ENCODE assay signal across 8 mouse cellular contexts in the genomic region with DNA sequence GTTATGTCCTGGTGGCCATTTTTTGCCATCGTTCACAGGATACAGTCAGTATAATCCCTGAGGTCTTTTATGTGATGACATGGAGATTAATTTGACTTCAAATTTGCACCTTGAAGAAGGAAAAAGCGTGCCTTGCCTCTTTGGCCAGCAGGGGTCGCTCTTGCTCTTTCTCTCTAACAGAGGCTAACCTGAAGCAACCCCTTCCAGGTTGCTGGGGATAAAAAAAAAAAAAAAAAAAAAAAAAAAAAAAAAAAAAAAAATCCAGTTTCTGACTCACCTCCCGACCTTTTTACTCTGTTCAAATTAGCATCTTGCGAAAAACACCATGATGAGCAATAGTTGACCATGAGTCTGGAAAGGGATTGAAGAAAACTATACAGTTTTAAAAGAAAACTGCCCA. TPM values are rescaled to one million over a fixed set of nuclear protein-coding genes. Genes with fewer than 3 reads are reported as not detected.
DNase-seq lines count a peak whose midpoint lies in the region; ATAC-seq and TF ChIP-seq lines count a peak whose summit lies in the region.

No protein-coding gene starts in this region.

- intact Hi-C loops in left cerebral cortex, postnatal 10 days (cut with DNase I), result loop anchor here (2.0 to 5.0 kb wide), 5 partner anchors 107 to 832 kb away; no protein-coding TSS in a partner anchor

- peaks cover 6% of the 10 kb centered on the region; the same call in 1 of the 2 replicates for H3K27me3 ChIP-seq in kidney, embryonic 15.5 days
- no peaks in the 10 kb centered on the region for H3K27me3 ChIP-seq in embryonic facial prominence, embryonic 14.5 days (replicated peaks; ENCODE audit: control insufficient read depth, insufficient read depth, low read length)

- peak; percentile 58 for DNase-seq in kidney, adult 11 months
- peak; percentile 63 to 68 for DNase-seq in adrenal gland, postnatal 4 days (ENCODE audit: low spot score in 2 of 2)
- DNase-seq in embryonic facial prominence, embryonic 14.5 days (ENCODE audit: low spot score), result peak; percentile 85
- DNase-seq in heart, postnatal 4 days, result peak; percentile 87
- DNase-seq in left cerebral cortex, postnatal 10 days (ENCODE audit: extremely low spot score in 1 of 2, low spot score in 2 of 2), result peak; percentile 83 to 86
- peak; percentile 75 for DNase-seq in thymus, postnatal 0 days (ENCODE audit: low spot score)

- H3K36me3 ChIP-seq in kidney, embryonic 15.5 days, result no peaks in the 10 kb centered on the region
- H3K36me3 ChIP-seq in embryonic facial prominence, embryonic 14.5 days (ENCODE audit: control insufficient read depth, insufficient read depth, low read length), result no peaks in the 10 kb centered on the region

- no peak overlapping the region for H3K4me3 ChIP-seq in kidney, embryonic 15.5 days (replicated peaks)
- H3K4me3 ChIP-seq in embryonic facial prominence, embryonic 14.5 days (ENCODE audit: low read depth, low read length), result no peak overlapping the region
- H3K4me3 ChIP-seq in olfactory bulb, adult 2 months (ENCODE audit: insufficient read depth, low read depth, low read length), result no peak overlapping the region

- H3K9ac ChIP-seq in kidney, embryonic 15.5 days, result no peak overlapping the region
- no peak overlapping the region for H3K9ac ChIP-seq in embryonic facial prominence, embryonic 14.5 days (ENCODE audit: low read depth, low read length)

- H3K4me1 ChIP-seq in kidney, embryonic 15.5 days, result no peaks in the 10 kb centered on the region; the same call in 1 of the 2 replicates
- H3K4me1 ChIP-seq in embryonic facial prominence, embryonic 14.5 days (ENCODE audit: control insufficient read depth, insufficient read depth, low read length), result no peaks in the 10 kb centered on the region
- peaks cover 3% of the 10 kb centered on the region for H3K4me1 ChIP-seq in olfactory bulb, adult 2 months (ENCODE audit: control insufficient read depth, insufficient read depth, low read length)

- H3K9me3 ChIP-seq in kidney, embryonic 15.5 days (replicated peaks), result no peaks in the 10 kb centered on the region
- H3K9me3 ChIP-seq in embryonic facial prominence, embryonic 14.5 days (ENCODE audit: control insufficient read depth, low read length), result no peaks in the 10 kb centered on the region

- TF ChIP-seq POLR2A in olfactory bulb, adult 2 months (IDR thresholded peaks at IDR 0.05; ENCODE audit: insufficient read depth, low read depth, low read length), result no peak

- no peak overlapping the region for H3K4me2 ChIP-seq in kidney, embryonic 15.5 days
- no peak overlapping the region for H3K4me2 ChIP-seq in embryonic facial prominence, embryonic 14.5 days (ENCODE audit: low read depth, low read length)

- TF ChIP-seq CTCF in olfactory bulb, adult 2 months (IDR thresholded peaks at IDR 0.05; ENCODE audit: insufficient read depth, low read depth, low read length), result peak; percentile 51

- no peak for ATAC-seq in kidney, embryonic 15.5 days (replicated peaks; ENCODE audit: low FRiP score)
- no peak for ATAC-seq in embryonic facial prominence, embryonic 14.5 days (ENCODE audit: low read depth)

- WGBS in kidney, embryonic 15.5 days, result 5% methylated on average over 5 of the region's 5 CpGs
- 6% methylated on average over 5 of the region's 5 CpGs for WGBS in embryonic facial prominence, embryonic 14.5 days
- WGBS in olfactory bulb, adult 2 months, result 4% methylated on average over 5 of the region's 5 CpGs

- no peak overlapping the region for H3K27ac ChIP-seq in kidney, embryonic 15.5 days
- H3K27ac ChIP-seq in embryonic facial prominence, embryonic 14.5 days (replicated peaks; ENCODE audit: low read depth, low read length), result no peak overlapping the region
- no peak overlapping the region for H3K27ac ChIP-seq in olfactory bulb, adult 2 months (ENCODE audit: insufficient read depth, low read depth, low read length)

RNA-seq across cellular contexts. Expression of a gene that starts 26.9 kb away (rescaled TPM):
- 1.2 and 1.7 TPM in 2 replicates for polyA plus RNA-seq in kidney, embryonic 15.5 days (2015; fragmentation: Nextera tagmentation; extraction: Ambion mirVana)
- total RNA-seq in adrenal gland, postnatal 4 days (2021), result 1 to 10 TPM; 2.4 to 2.7 TPM
- 0.33 TPM in 1 of 2 replicates, not detected in the other for polyA plus RNA-seq in embryonic facial prominence, embryonic 14.5 days (2014; fragmentation: Nextera tagmentation; extraction: Ambion mirVana)
- total RNA-seq in heart, postnatal 4 days (2021), result under 1 TPM; 0.21 to 0.79 TPM
- total RNA-seq in left cerebral cortex, postnatal 10 days (2021), result not detected
- not detected in 2 replicates for polyA plus RNA-seq in olfactory bulb, adult 2 months (2012; ENCODE audit: insufficient read depth, insufficient read length, low replicate concordance, missing spikeins)
- polyA plus RNA-seq in thymus, postnatal 0 days (2015; fragmentation: Nextera tagmentation; extraction: Ambion mirVana), result 1.6 TPM in 2 replicates

RNA-seq across cellular contexts. Expression of a gene that starts 28.1 kb away (rescaled TPM):
- 19.9 and 20.3 TPM in 2 replicates for polyA plus RNA-seq in kidney, embryonic 15.5 days (2015; fragmentation: Nextera tagmentation; extraction: Ambion mirVana)
- 1 to 10 TPM in 1 of 2 experiments, under 1 TPM in 1; 0.62 to 3.1 TPM for total RNA-seq in adrenal gland, postnatal 4 days (2021)
- polyA plus RNA-seq in embryonic facial prominence, embryonic 14.5 days (2014; fragmentation: Nextera tagmentation; extraction: Ambion mirVana), result 8.7 and 11.9 TPM in 2 replicates
- not detected for total RNA-seq in heart, postnatal 4 days (2021)
- not detected for total RNA-seq in left cerebral cortex, postnatal 10 days (2021)
- not detected in 2 replicates for polyA plus RNA-seq in olfactory bulb, adult 2 months (2012; ENCODE audit: insufficient read depth, insufficient read length, low replicate concordance, missing spikeins)
- 1.8 and 2.4 TPM in 2 replicates for polyA plus RNA-seq in thymus, postnatal 0 days (2015; fragmentation: Nextera tagmentation; extraction: Ambion mirVana)

RNA-seq across cellular contexts. Expression of a gene that starts 42.8 kb away (rescaled TPM):
- polyA plus RNA-seq in kidney, embryonic 15.5 days (2015; fragmentation: Nextera tagmentation; extraction: Ambion mirVana), result not detected in 2 replicates
- not detected for total RNA-seq in adrenal gland, postnatal 4 days (2021)
- polyA plus RNA-seq in embryonic facial prominence, embryonic 14.5 days (2014; fragmentation: Nextera tagmentation; extraction: Ambion mirVana), result 0.22 TPM in 1 of 2 replicates, not detected in the other
- total RNA-seq in heart, postnatal 4 days (2021), result not detected
- 1 to 10 TPM; 6.0 to 6.3 TPM for total RNA-seq in left cerebral cortex, postnatal 10 days (2021)
- not detected in 2 replicates for polyA plus RNA-seq in olfactory bulb, adult 2 months (2012; ENCODE audit: insufficient read depth, insufficient read length, low replicate concordance, missing spikeins)
- 0.52 and 0.63 TPM in 2 replicates for polyA plus RNA-seq in thymus, postnatal 0 days (2015; fragmentation: Nextera tagmentation; extraction: Ambion mirVana)

RNA-seq across cellular contexts. Expression of a gene that starts 56.3 kb away (rescaled TPM):
- polyA plus RNA-seq in kidney, embryonic 15.5 days (2015; fragmentation: Nextera tagmentation; extraction: Ambion mirVana), result 0.32 and 0.43 TPM in 2 replicates
- total RNA-seq in adrenal gland, postnatal 4 days (2021), result not detected
- polyA plus RNA-seq in embryonic facial prominence, embryonic 14.5 days (2014; fragmentation: Nextera tagmentation; extraction: Ambion mirVana), result not detected in 2 replicates
- total RNA-seq in heart, postnatal 4 days (2021), result not detected
- total RNA-seq in left cerebral cortex, postnatal 10 days (2021), result not detected
- polyA plus RNA-seq in olfactory bulb, adult 2 months (2012; ENCODE audit: insufficient read depth, insufficient read length, low replicate concordance, missing spikeins), result not detected in 2 replicates
- not detected in 2 replicates for polyA plus RNA-seq in thymus, postnatal 0 days (2015; fragmentation: Nextera tagmentation; extraction: Ambion mirVana)
